Mouse (Mus musculus): ENCODE measurements at regions not wholly inside any gene's neighbourhood (a gene's known extent, or its start where the extent isn't known, plus 50 kb on each side); places are given as distances from the start of the nearest gene placed in this dataset.

- H3K4me3 ChIP-seq, result no peak overlapping the region
- H3K27ac ChIP-seq, result no peak overlapping the region
- no peaks in the 10 kb centered on the region for H3K79me2 ChIP-seq (replicated peaks; ENCODE audit: control insufficient read depth, insufficient read depth, low read length)
- no peak overlapping the region for H3K9ac ChIP-seq (ENCODE audit: low read depth, low read length)
- intact Hi-C loops (cut with DNase I), result loop anchor here (2.0 to 10.0 kb wide), 5 partner anchors 31 to 1560 kb away; partner anchors contain the start of genes Nrp2 and Pard3b
- H3K4me1 ChIP-seq (ENCODE audit: control insufficient read depth, insufficient read depth, low read length), result peaks cover 22% of the 10 kb centered on the region
- no peak for DNase-seq
- H3K27me3 ChIP-seq (ENCODE audit: control insufficient read depth, insufficient read depth, low read length), result no peaks in the 10 kb centered on the region
- TF ChIP-seq POLR2A (IDR thresholded peaks at IDR 0.05; ENCODE audit: insufficient read depth, low read depth, low read length) (no peak), EP300 (IDR thresholded peaks at IDR 0.05; ENCODE audit: insufficient read depth, low read depth, low read length) (no peak), CTCF (IDR thresholded peaks at IDR 0.05) (no peak)
- 71% methylated on average over 9 of the region's 9 CpGs for WGBS
- H3K36me3 ChIP-seq (ENCODE audit: control insufficient read depth, insufficient read depth, low read length), result peaks cover 10% of the 10 kb centered on the region; the same call in 1 of the 2 replicates
Observed at GRCm38 (mm10) chr1:61141952-61142351, 164.2 kb downstream of the Icos start.

DNA sequence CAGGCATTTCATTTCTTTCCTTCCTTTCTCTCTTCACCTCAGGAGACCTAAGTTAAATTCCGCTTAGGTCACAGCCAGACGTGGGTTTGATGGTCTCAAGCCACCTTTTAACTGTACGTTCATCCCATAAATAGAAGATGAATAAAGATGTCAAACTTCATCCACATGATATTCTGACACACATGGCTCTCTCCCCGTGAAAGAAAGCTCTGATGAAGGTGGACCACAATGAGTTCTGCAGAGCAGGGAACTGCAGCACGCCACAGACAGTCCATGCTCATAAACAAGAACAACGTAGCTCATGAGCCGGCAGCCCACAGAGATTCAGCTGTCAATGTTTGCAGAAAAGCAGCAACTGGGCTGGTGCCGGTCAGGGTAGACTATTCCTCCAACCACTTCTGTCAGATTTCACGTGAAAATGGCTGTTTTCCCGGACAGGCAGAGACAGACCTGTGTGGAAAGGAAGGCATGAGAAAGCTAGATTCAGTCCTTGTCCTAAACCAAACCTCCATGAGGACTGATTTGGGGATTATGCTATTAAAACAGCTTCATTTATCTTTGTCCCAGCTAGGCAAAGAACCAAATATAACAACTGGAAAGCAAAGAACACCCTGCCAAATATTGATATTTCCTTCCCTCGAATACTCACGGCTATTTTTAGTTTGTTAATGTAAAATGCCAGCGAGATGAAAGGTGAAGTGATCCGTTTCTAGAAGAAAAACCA, 165.5 kb downstream of the Icos start:
- Histone ChIP-seq H3K27me3 (ENCODE audit: control insufficient read depth, insufficient read depth, low read length) (no peaks in the 10 kb centered on the region), H3K4me1 (ENCODE audit: control insufficient read depth, insufficient read depth, low read length) (peaks cover 24% of the 10 kb centered on the region), H3K27ac (peak overlapping the region; percentile 3; the same call in 1 of the 2 replicates), H3K79me2 (replicated peaks; ENCODE audit: control insufficient read depth, insufficient read depth, low read length) (no peaks in the 10 kb centered on the region), H3K36me3 (ENCODE audit: control insufficient read depth, insufficient read depth, low read length) (peaks cover 10% of the 10 kb centered on the region; the same call in 1 of the 2 replicates), H3K4me3 (no peak overlapping the region), H3K9ac (ENCODE audit: low read depth, low read length) (peak overlapping the region; percentile 3; the same call in 1 of the 2 replicates)
- 24% methylated on average over 14 of the region's 14 CpGs for WGBS
- no peak for DNase-seq
- intact Hi-C loops (cut with DNase I), result loop anchor here (2.0 to 10.0 kb wide), 5 partner anchors 30 to 1559 kb away; partner anchors contain the start of genes Nrp2 and Pard3b
- TF ChIP-seq POLR2A (IDR thresholded peaks at IDR 0.05; ENCODE audit: insufficient read depth, low read depth, low read length) (no peak), EP300 (IDR thresholded peaks at IDR 0.05; ENCODE audit: insufficient read depth, low read depth, low read length) (no peak), CTCF (IDR thresholded peaks at IDR 0.05) (no peak)

DNA sequence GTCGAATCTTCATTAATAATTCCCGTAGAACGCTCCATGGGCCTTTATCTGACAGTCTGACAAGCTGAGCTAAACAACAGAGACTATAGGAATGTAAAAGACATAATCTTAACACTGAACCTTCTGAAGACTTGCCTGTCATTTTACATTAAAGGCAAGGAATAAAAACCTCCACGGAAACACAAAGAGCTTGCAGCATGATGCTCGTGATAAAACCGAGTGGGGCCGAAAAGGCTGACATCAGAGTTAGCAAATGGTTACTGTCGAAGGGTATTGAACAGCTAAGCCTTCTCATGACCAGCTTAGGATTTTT, 166.0 kb downstream of the Icos start:
- no peak overlapping the region; the same call in 1 of the 2 replicates for H3K27ac ChIP-seq
- TF ChIP-seq EP300 (IDR thresholded peaks at IDR 0.05; ENCODE audit: insufficient read depth, low read depth, low read length) (no peak), POLR2A (IDR thresholded peaks at IDR 0.05; ENCODE audit: insufficient read depth, low read depth, low read length) (no peak), CTCF (IDR thresholded peaks at IDR 0.05) (no peak)
- peaks cover 24% of the 10 kb centered on the region for H3K4me1 ChIP-seq (ENCODE audit: control insufficient read depth, insufficient read depth, low read length)
- no peaks in the 10 kb centered on the region for H3K79me2 ChIP-seq (replicated peaks; ENCODE audit: control insufficient read depth, insufficient read depth, low read length)
- no peak overlapping the region for H3K9ac ChIP-seq (ENCODE audit: low read depth, low read length)
- peaks cover 10% of the 10 kb centered on the region; the same call in 1 of the 2 replicates for H3K36me3 ChIP-seq (ENCODE audit: control insufficient read depth, insufficient read depth, low read length)
- 54% methylated on average over 8 of the region's 8 CpGs for WGBS
- no peak for DNase-seq
- no peaks in the 10 kb centered on the region for H3K27me3 ChIP-seq (ENCODE audit: control insufficient read depth, insufficient read depth, low read length)
- intact Hi-C loops (cut with DNase I), result loop anchor here (2.0 to 10.0 kb wide), 5 partner anchors 29 to 1559 kb away; partner anchors contain the start of genes Nrp2 and Pard3b
- H3K4me3 ChIP-seq, result no peak overlapping the region

DNA sequence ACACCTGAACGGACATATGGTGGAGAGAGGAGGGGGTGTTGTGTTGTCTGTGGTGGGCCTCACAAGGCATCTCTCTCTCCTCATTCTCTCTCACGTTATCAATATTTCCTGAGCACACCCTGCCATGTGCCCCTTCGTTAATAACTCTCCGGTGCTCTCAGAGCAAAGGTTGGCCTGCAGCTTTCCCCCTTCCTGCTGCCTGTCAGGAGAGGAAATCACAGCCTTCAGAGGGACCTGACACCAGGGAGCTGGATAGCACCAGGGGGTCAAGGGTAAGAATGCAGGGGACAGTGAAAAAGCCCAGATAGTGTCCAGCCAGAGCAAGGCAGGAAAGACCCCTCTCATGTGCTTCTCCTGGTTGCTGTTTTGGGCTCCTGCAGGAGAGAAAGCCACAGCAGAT, 167.3 kb downstream of the Icos start:
- DNase-seq, result no peak
- no peak for TF ChIP-seq EP300 (IDR thresholded peaks at IDR 0.05; ENCODE audit: insufficient read depth, low read depth, low read length)
- no peak for TF ChIP-seq CTCF (IDR thresholded peaks at IDR 0.05)
- no peak for TF ChIP-seq POLR2A (IDR thresholded peaks at IDR 0.05; ENCODE audit: insufficient read depth, low read depth, low read length)
- intact Hi-C loops (cut with DNase I), result loop anchor here (5.0 to 10.0 kb wide), 3 partner anchors 152 to 1260 kb away; partner anchors contain the start of gene Pard3b

GRCm38 (mm10) chr1:61145572-61145971, 167.8 kb downstream of the Icos start:
- no peaks in the 10 kb centered on the region for H3K27me3 ChIP-seq (ENCODE audit: control insufficient read depth, insufficient read depth, low read length)
- no peak overlapping the region for H3K9ac ChIP-seq (ENCODE audit: low read depth, low read length)
- intact Hi-C loops (cut with DNase I), result loop anchor here (5.0 to 10.0 kb wide), 3 partner anchors 152 to 1259 kb away; partner anchors contain the start of gene Pard3b
- no peaks in the 10 kb centered on the region for H3K79me2 ChIP-seq (replicated peaks; ENCODE audit: control insufficient read depth, insufficient read depth, low read length)
- H3K36me3 ChIP-seq (ENCODE audit: control insufficient read depth, insufficient read depth, low read length), result peaks cover 10% of the 10 kb centered on the region; the same call in 1 of the 2 replicates
- DNase-seq, result no peak
- WGBS, result 73% methylated on average over 7 of the region's 7 CpGs
- H3K27ac ChIP-seq, result peak overlapping the region; percentile 33
- TF ChIP-seq EP300 (IDR thresholded peaks at IDR 0.05; ENCODE audit: insufficient read depth, low read depth, low read length) (no peak), CTCF (IDR thresholded peaks at IDR 0.05) (no peak), POLR2A (IDR thresholded peaks at IDR 0.05; ENCODE audit: insufficient read depth, low read depth, low read length) (no peak)
- peaks cover 23% of the 10 kb centered on the region for H3K4me1 ChIP-seq (ENCODE audit: control insufficient read depth, insufficient read depth, low read length)
- H3K4me3 ChIP-seq, result no peak overlapping the region

More for the DNA sequence above, 167.3 kb downstream of the Icos start:
- Histone ChIP-seq H3K27me3 (ENCODE audit: control insufficient read depth, insufficient read depth, low read length) (no peaks in the 10 kb centered on the region), H3K36me3 (ENCODE audit: control insufficient read depth, insufficient read depth, low read length) (peaks cover 10% of the 10 kb centered on the region; the same call in 1 of the 2 replicates), H3K79me2 (replicated peaks; ENCODE audit: control insufficient read depth, insufficient read depth, low read length) (no peaks in the 10 kb centered on the region), H3K4me1 (ENCODE audit: control insufficient read depth, insufficient read depth, low read length) (peaks cover 24% of the 10 kb centered on the region), H3K4me3 (no peak overlapping the region), H3K9ac (ENCODE audit: low read depth, low read length) (no peak overlapping the region), H3K27ac (no peak overlapping the region)
- 74% methylated on average over 4 of the region's 4 CpGs for WGBS

Measured in heart, adult 2 months (tissue).